Mouse (Mus musculus): ENCODE measurements around the gene Tmem190. TPM values are rescaled to one million over a fixed set of nuclear protein-coding genes. Genes with fewer than 3 reads are reported as not detected.
"Not testable (repeated sequence)": the region's sequence is repeated elsewhere in the genome, so short reads cannot be mapped to it uniquely, and the experiment has no call there.

Gene Tmem190
- polyA plus RNA-seq, 2 experiments from 2014 or later: not detected

DNA sequence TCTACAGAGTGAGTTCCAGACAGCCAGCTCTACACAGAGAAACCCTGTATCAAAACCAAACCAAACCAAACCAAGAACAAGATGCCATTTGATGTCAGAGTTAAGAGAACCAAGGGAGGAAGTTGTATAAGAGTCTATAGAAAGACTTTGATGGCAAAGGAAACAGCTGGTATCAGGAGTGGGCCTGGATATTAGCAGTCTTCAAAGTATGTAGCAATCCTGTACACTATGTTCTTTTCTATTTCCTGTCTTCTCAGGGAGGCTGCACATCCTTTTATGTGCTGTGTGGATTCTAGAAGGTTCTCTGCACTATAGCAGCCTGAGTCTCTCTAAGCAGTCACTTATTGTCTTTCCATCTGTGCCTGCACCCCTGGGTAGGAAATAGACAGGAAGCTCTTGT is 33.8 kb downstream of the Tmem190 start:
- no peak for ATAC-seq

DNA sequence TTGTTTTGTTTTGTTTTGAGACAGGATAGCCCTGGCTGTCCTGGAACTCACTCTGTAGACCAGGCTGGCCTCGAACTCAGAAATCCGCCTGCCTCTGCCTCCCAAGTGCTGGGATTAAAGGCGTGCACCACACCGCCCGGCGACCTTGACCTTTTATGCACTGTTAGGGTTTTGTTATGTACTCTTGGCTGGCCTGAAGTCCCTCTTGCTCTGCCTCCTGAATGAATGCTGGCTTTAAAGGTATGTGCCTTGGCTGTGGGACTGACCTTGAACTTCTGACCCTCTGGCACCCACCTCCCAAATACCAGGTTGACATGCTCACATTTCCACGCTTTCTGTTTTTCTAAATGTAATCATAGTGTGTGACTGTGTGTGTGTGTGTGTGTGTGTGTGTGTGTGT is 38.2 kb downstream of the Tmem190 start:
- ATAC-seq: not testable (repeated sequence)

DNA sequence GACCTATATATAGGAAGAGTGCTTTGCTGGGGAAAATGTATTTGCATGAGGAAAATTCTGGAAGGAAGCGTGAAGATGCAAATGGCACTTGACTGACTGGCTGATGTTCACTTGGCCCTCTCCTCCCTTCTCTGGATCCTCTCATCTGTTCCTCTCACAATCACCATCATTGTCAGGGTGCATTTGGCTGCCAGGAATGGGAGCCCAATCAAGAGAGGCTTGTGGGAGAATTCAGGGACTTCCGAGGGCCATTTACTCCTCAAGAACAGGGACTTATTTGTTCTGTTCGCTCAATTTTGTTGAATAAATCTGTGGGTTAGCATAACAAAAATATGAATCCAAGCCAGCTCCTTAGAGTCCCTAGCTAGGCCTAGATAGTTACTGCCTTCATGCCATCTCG is 39.0 kb downstream of the Tmem190 start:
- no peak for ATAC-seq

DNA sequence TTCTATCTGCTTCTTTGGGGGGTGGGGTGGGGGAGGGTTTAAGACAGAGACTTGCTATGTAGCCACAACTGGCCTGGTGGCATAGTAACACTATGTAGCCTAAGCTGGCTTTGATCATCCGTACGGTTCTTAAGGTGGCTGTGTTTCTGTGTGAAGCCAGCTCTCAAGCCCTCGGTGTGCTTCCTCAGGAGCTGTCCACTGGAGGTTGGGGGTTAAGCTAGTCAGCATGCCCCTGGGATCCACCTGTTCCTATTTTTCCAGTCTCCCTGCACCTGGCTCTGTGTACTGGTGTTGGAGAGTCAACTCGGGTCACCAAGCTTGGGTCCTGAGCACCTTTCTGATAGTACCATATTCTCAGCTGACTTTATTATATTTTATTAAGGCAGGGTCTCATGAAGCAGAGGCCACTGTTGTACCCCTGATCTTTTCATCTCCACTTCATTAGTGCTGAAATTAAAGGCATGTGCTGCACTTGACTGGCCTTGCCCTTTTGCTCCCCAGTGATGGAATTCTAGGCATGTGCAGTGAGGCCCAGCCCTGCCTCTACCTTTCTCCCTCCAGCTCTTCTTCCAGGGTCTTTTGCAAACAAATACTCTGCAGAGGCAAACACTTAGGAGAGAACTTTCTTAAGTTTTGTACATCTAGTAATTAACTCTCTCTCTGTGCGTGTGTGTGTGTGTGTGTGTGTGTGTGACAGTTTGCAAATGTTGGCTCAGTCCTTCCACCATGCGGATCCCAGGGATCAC is 39.6 kb downstream of the Tmem190 start:
- no peak for ATAC-seq

DNA sequence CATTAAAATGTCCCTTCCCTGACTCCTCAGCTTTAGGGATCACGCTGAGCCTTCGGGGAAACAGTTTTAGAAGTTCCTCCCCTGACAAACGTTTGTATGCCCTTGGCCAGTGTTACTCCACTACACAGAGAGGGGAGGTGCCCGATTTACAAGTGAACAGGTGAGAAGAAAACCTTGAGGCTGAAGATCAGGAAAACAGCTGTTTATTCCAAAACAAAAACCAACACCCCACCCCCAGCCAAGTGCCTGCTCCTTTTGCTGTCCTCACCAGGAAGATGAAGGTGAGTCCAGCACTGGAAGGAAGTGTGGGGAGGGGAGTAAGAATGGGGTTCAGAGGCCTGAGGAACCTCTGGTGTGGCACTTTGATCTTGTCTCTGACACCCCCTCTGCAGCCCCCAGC is 42.6 kb downstream of the Tmem190 start:
- ATAC-seq: no peak

DNA sequence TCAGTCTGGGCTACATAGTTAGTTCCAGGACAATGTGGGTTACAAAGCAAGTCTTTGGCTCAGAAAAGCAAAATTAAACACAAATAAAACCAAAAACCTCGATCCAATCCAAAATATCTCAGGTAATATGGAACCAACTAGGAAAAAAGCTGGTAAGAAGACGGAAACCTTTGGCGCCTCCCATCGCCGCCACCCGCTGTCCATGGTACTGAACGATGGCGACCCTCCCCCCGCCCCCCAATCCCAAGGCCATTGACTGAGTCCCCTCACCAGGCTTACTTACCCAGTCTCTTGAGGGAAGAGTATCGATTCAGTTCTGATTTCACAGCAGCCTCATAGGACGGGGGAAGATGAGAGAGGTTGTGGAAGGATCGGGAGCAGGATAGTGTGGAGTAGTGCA is 47.7 kb downstream of the Tmem190 start:
- ATAC-seq: no peak

Other genes starting within 250 kb of the Tmem190 start
- not detected for gene Syt5, start 235.4 kb upstream of the Tmem190 start, polyA plus RNA-seq (2017; shearing (Covaris generic))
- gene Ptprh, start 178.9 kb upstream of the Tmem190 start, polyA plus RNA-seq (2017; shearing (Covaris generic)): not detected
- gene Tmem86b, start 151.5 kb upstream of the Tmem190 start, polyA plus RNA-seq (2017; shearing (Covaris generic)): 1 to 10 TPM; 3.0 to 4.1 TPM
- 10 to 100 TPM; 10.6 to 11.1 TPM for gene Ppp6r1, start 123.9 kb upstream of the Tmem190 start, polyA plus RNA-seq (2017; shearing (Covaris generic))
- gene Hspbp1, start 97.9 kb upstream of the Tmem190 start, polyA plus RNA-seq (2017; shearing (Covaris generic)): 10 to 100 TPM; 38.9 to 60.9 TPM
- gene Brsk1, start 92.3 kb upstream of the Tmem190 start, polyA plus RNA-seq (2017; shearing (Covaris generic)): not detected
- not detected for gene Tmem150b, start 57.7 kb upstream of the Tmem190 start, polyA plus RNA-seq (2017; shearing (Covaris generic))
- gene Kmt5c, start 42.8 kb upstream of the Tmem190 start, polyA plus RNA-seq (2017; shearing (Covaris generic)): 10 to 100 TPM; 19.7 to 28.9 TPM
- 1 to 10 TPM; 2.1 to 4.5 TPM for gene Cox6b2, start 29.8 kb upstream of the Tmem190 start, polyA plus RNA-seq (2017; shearing (Covaris generic))
- not detected for gene Fam71e2, start 11.6 kb upstream of the Tmem190 start, polyA plus RNA-seq (2017; shearing (Covaris generic))
- gene Il11, start 78 bp upstream of the Tmem190 start, polyA plus RNA-seq (2017; shearing (Covaris generic)): not detected
- gene Tmem238, start 6.7 kb downstream of the Tmem190 start, polyA plus RNA-seq (2017; shearing (Covaris generic)): 1 to 10 TPM in 1 of 2 experiments, not detected in 1; 1.2 TPM
- gene Rpl28, start 9.9 kb downstream of the Tmem190 start, polyA plus RNA-seq (2017; shearing (Covaris generic)): 100 to 1,000 TPM; 460 to 740 TPM
- 10 to 100 TPM; 39.3 to 43.6 TPM for gene Ube2s, start 29.7 kb downstream of the Tmem190 start, polyA plus RNA-seq (2017; shearing (Covaris generic))
- gene Shisa7, start 61.8 kb downstream of the Tmem190 start, polyA plus RNA-seq (2017; shearing (Covaris generic)): under 1 TPM in 1 of 2 experiments, not detected in 1; 0.09 TPM
- 10 to 100 TPM; 34.4 to 50.2 TPM for gene Isoc2b, start 87.3 kb downstream of the Tmem190 start, polyA plus RNA-seq (2017; shearing (Covaris generic))
- under 1 TPM; 0.20 to 0.69 TPM for gene Isoc2a, start 94.2 kb downstream of the Tmem190 start, polyA plus RNA-seq (2017; shearing (Covaris generic))
- not detected for gene Gm36210, start 123.6 kb downstream of the Tmem190 start, polyA plus RNA-seq (2017; shearing (Covaris generic))
- 1 to 10 TPM; 1.9 TPM for gene Zfp628, start 132.3 kb downstream of the Tmem190 start, polyA plus RNA-seq (2017; shearing (Covaris generic))
- gene Nat14, start 139.1 kb downstream of the Tmem190 start, polyA plus RNA-seq (2017; shearing (Covaris generic)): not detected
- gene Ssc5d, start 142.8 kb downstream of the Tmem190 start, polyA plus RNA-seq (2017; shearing (Covaris generic)): under 1 TPM in 1 of 2 experiments, not detected in 1; 0.10 TPM
- not detected for gene Sbk2, start 181.5 kb downstream of the Tmem190 start, polyA plus RNA-seq (2017; shearing (Covaris generic))
- gene Sbk3, start 188.2 kb downstream of the Tmem190 start, polyA plus RNA-seq (2017; shearing (Covaris generic)): not detected
- gene Zfp579, start 213.2 kb downstream of the Tmem190 start, polyA plus RNA-seq (2017; shearing (Covaris generic)): 1 to 10 TPM; 2.9 to 5.3 TPM
- gene Zfp524, start 231.5 kb downstream of the Tmem190 start, polyA plus RNA-seq (2017; shearing (Covaris generic)): 10 to 100 TPM; 33.3 to 55.4 TPM
- gene Fiz1, start 231.8 kb downstream of the Tmem190 start, polyA plus RNA-seq (2017; shearing (Covaris generic)): 10 to 100 TPM in 1 of 2 experiments, 1 to 10 TPM in 1; 8.1 to 10.1 TPM
- 10 to 100 TPM in 1 of 2 experiments, 1 to 10 TPM in 1; 5.6 to 19.0 TPM for gene Gm44973, start 232.6 kb downstream of the Tmem190 start, polyA plus RNA-seq (2017; shearing (Covaris generic))
- 1 to 10 TPM; 3.5 to 5.3 TPM for gene Zfp865, start 237.4 kb downstream of the Tmem190 start, polyA plus RNA-seq (2017; shearing (Covaris generic))
- under 1 TPM in 1 of 2 experiments, not detected in 1; 0.60 TPM for gene Ccdc106, start 237.6 kb downstream of the Tmem190 start, polyA plus RNA-seq (2017; shearing (Covaris generic))

All from activated CD4-positive, CD25-positive, alpha-beta regulatory T cell, adult 4 months (primary cell).